Mouse (Mus musculus): Measurements from ENCODE around the gene Ldha. TPM values are rescaled to one million over a fixed set of nuclear protein-coding genes. Genes with fewer than 3 reads are reported as not detected.
"Not testable (repeated sequence)": the region's sequence is repeated elsewhere in the genome, so short reads cannot be mapped to it uniquely, and the experiment has no call there.

Gene Ldha
- polyA plus RNA-seq (2017; shearing (Covaris generic)) = 1,000 to 10,000 TPM; 1,036 to 1,248 TPM

GRCm38 (mm10) chr7:46840787-46841525 is at the start of gene Ldha:
TSS of gene Ldha (plus strand) at chr7:46841475.
- ATAC-seq = no peak

- no peak for ATAC-seq
These were observed 47.4 kb upstream of the Ldha start for GRCm38 (mm10) chr7:46793871-46794270.

GRCm38 (mm10) chr7:46795287-46796205 is 45.7 kb upstream of the Ldha start, which contains the start of the genes Hps5 and Gtf2h1:
TSS of gene Hps5 (minus strand) at chr7:46796064.
TSS of gene Gtf2h1 (plus strand) at chr7:46796103.
- peak; percentile 91 for ATAC-seq

- ATAC-seq = peak; percentile 4
These were observed 45.0 kb upstream of the Ldha start for GRCm38 (mm10) chr7:46796206-46796679.

GRCm38 (mm10) chr7:46796779-46797178 is 44.5 kb upstream of the Ldha start:
- no peak for ATAC-seq

- no peak for ATAC-seq
These were observed 30.9 kb upstream of the Ldha start for GRCm38 (mm10) chr7:46810325-46810724.

GRCm38 (mm10) chr7:46814012-46814411 is 27.3 kb upstream of the Ldha start:
- no peak for ATAC-seq

GRCm38 (mm10) chr7:46820876-46821632 is 20.2 kb upstream of the Ldha start:
- ATAC-seq = not testable (repeated sequence)

- no peak for ATAC-seq
These were observed 14.1 kb upstream of the Ldha start for GRCm38 (mm10) chr7:46827046-46827802.

- ATAC-seq = no peak
These were observed 13.5 kb upstream of the Ldha start for GRCm38 (mm10) chr7:46827803-46828184.

- no peak for ATAC-seq
These were observed 11.4 kb upstream of the Ldha start for GRCm38 (mm10) chr7:46829911-46830310.

GRCm38 (mm10) chr7:46830799-46831590 is 10.3 kb upstream of the Ldha start:
- ATAC-seq = peak; percentile 8

- no peak for ATAC-seq
These were observed 9.6 kb upstream of the Ldha start for GRCm38 (mm10) chr7:46831693-46832092.

GRCm38 (mm10) chr7:46832112-46832810 is 9.0 kb upstream of the Ldha start:
- ATAC-seq = peak; percentile 73

GRCm38 (mm10) chr7:46833266-46833665 is 8.0 kb upstream of the Ldha start:
- ATAC-seq = peak; percentile 90

GRCm38 (mm10) chr7:46833670-46834255 is 7.5 kb upstream of the Ldha start:
- no peak for ATAC-seq

- no peak for ATAC-seq
These were observed 6.2 kb upstream of the Ldha start for GRCm38 (mm10) chr7:46834994-46835610.

GRCm38 (mm10) chr7:46836357-46836756 is 4.9 kb upstream of the Ldha start:
- ATAC-seq = no peak

GRCm38 (mm10) chr7:46837073-46837472 is 4.2 kb upstream of the Ldha start:
- ATAC-seq = no peak
